Mouse (Mus musculus) forebrain, embryonic 15.5 days (tissue): ENCODE measurements around the gene Fbrsl1. TPM values are rescaled to one million over a fixed set of nuclear protein-coding genes. Genes with fewer than 3 reads are reported as not detected.
A peak's percentile ranks its signal among the peaks of the same experiment; 100 is the strongest.

Source experiments
- ATAC-seq: fragments of 200-750 bp; cut with Nextera tagmentation; replicated peaks from 2 replicates; pipeline ENCODE4 v1.8.0; 2017; ENCODE audit warnings: mild to moderate bottlenecking, moderate TSS enrichment, moderate library complexity
- H3K27ac ChIP-seq: fragments of 300-500 bp; sonication (generic); replicated peaks from 2 replicates; pipeline ENCODE4 v1.5.1; 2015; ENCODE audit warnings: mild to moderate bottlenecking, inconsistent platforms
- H3K27me3 ChIP-seq: fragments of 300-500 bp; sonication (generic); 2 replicates; pipeline ENCODE4 v1.6.1; 2015; ENCODE audit warnings: inconsistent platforms
- H3K36me3 ChIP-seq: fragments of 300-500 bp; sonication (generic); 2 replicates; pipeline ENCODE4 v1.6.1; 2015; ENCODE audit warnings: mild to moderate bottlenecking, inconsistent platforms
- H3K4me1 ChIP-seq: fragments of 300-500 bp; sonication (generic); 2 replicates; pipeline ENCODE4 v1.6.1; 2015; ENCODE audit warnings: inconsistent platforms
- H3K4me2 ChIP-seq: fragments of 300-500 bp; sonication (generic); replicated peaks from 2 replicates; pipeline ENCODE4 v1.6.1; 2015; ENCODE audit warnings: mild to moderate bottlenecking, inconsistent platforms
- H3K4me3 ChIP-seq: fragments of 300-500 bp; sonication (generic); 2 replicates; pipeline ENCODE4 v1.5.1; 2015; ENCODE audit warnings: mild to moderate bottlenecking, inconsistent platforms
- H3K9ac ChIP-seq: fragments of 300-500 bp; sonication (generic); replicated peaks from 2 replicates; pipeline ENCODE4 v1.6.1; 2015; ENCODE audit warnings: mild to moderate bottlenecking, inconsistent platforms
- H3K9me3 ChIP-seq: fragments of 300-500 bp; sonication (generic); 2 replicates; pipeline ENCODE4 v1.6.1; 2016; ENCODE audit warnings: inconsistent platforms
- WGBS: fragments of 180-500 bp; shearing (Covaris S2); methylation state at CpG from one replicate; pipeline ENCODE4 v1.1.7; 2015; ENCODE audit warnings: mixed read lengths; 5-methylcytosine and 5-hydroxymethylcytosine counted together
- polyA plus RNA-seq: library from polyadenylated mRNA; unstranded; fragments of >200 nt; fragmentation: Nextera tagmentation; extraction: Ambion mirVana; gene quantifications from 2 replicates; pipeline ENCODE4 v1.2.1, GENCODE M21; 2015

Gene Fbrsl1
- 26.4 and 30.8 TPM in 2 replicates for polyA plus RNA-seq

GRCm38 (mm10) chr5:110448436-110449134 lies at the start of gene Fbrsl1:
Gene Fbrsl1, minus strand, starts transcription at chr5:110448503.
- Histone ChIP-seq H3K27ac (peak within 1 kb of the TSS; percentile 62), H3K4me2 (peak within 1 kb of the TSS; percentile 92), H3K9ac (peak within 1 kb of the TSS; percentile 79), H3K4me1 (peaks cover 29% of the 10 kb centered on the region), H3K9me3 (no peaks in the 10 kb centered on the region), H3K36me3 (no peaks in the 10 kb centered on the region), H3K4me3 (peak within 1 kb of the TSS; percentile 84), H3K27me3 (no peaks in the 10 kb centered on the region)
- 1% methylated on average over 42 of the region's 46 CpGs for WGBS
- peak; percentile 94 for ATAC-seq

DNA sequence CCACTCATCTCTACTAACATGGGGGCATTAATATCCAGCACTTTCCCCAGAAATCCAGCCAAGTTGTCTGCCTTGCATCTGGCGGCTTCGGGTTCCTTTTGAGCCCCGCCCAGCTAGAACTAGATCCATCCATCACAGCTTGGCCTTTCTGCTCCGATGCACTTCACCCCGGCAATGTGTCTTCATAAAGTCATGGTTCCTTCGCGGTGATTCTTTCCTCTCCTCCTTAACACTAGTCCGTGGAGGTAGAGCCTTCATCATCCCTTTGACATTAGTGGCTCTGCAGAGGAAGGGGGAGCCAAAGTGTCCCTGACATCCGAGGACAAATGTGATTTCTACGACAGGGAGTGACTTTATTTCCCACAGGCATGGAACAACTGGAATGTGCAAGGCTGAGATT lies 49.8 kb upstream of the Fbrsl1 start:
- Histone ChIP-seq H3K4me1 (no peaks in the 10 kb centered on the region), H3K4me2 (no peak overlapping the region), H3K4me3 (no peak overlapping the region), H3K27ac (no peak overlapping the region), H3K9ac (no peak overlapping the region), H3K36me3 (no peaks in the 10 kb centered on the region), H3K9me3 (no peaks in the 10 kb centered on the region), H3K27me3 (no peaks in the 10 kb centered on the region)
- 84% methylated on average over 10 of the region's 10 CpGs for WGBS
- no peak for ATAC-seq

DNA sequence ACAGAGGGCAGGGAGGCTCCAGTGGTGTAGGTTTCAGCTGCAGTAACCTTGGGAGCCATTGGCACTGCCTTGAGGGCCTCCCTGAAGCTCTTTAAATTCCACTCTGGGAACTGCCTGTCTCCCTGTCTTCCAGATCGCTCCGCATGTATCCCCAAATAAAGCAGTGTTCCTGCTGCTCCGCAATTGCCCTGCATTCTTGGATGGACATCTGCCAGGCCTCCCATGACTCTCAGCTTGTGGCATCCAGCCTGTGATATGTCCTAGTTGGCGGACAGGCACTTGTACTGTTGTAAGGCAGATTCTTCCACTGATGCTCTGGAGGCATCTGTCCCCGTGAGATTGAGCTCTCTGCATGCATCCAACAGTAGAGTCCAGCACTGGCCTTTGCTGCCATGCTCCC lies 49.3 kb upstream of the Fbrsl1 start:
- Histone ChIP-seq H3K9ac (no peak overlapping the region), H3K4me1 (no peaks in the 10 kb centered on the region), H3K27me3 (no peaks in the 10 kb centered on the region), H3K9me3 (no peaks in the 10 kb centered on the region), H3K4me2 (no peak overlapping the region), H3K27ac (no peak overlapping the region), H3K36me3 (no peaks in the 10 kb centered on the region), H3K4me3 (no peak overlapping the region)
- WGBS, result 73% methylated on average over 5 of the region's 5 CpGs
- no peak for ATAC-seq

DNA sequence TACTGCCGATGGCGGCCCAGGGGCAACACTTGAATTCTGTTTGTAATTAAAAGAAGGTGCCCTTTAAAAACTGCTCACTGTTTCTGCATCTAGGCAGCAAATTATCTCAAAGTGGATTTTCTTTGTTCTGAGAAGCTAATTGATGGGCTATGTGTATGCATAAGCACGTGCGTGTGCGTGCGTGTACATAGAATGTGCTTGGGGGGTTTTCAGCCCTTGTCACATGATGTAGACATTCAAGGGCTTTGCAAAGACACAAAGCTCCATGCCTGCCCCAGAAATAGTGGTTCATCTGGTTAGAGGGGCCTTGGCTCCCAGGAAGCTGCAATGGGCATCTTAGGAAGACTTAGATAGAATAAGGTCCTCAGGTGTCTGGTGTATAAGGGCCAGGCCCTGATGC lies 46.7 kb upstream of the Fbrsl1 start:
- no peaks in the 10 kb centered on the region for H3K9me3 ChIP-seq
- ATAC-seq, result no peak
- no peaks in the 10 kb centered on the region for H3K4me1 ChIP-seq
- no peak overlapping the region for H3K4me2 ChIP-seq
- WGBS, result 83% methylated on average over 6 of the region's 6 CpGs
- no peak overlapping the region for H3K27ac ChIP-seq
- no peak overlapping the region for H3K9ac ChIP-seq
- no peak overlapping the region for H3K4me3 ChIP-seq
- no peaks in the 10 kb centered on the region for H3K36me3 ChIP-seq
- H3K27me3 ChIP-seq, result no peaks in the 10 kb centered on the region

DNA sequence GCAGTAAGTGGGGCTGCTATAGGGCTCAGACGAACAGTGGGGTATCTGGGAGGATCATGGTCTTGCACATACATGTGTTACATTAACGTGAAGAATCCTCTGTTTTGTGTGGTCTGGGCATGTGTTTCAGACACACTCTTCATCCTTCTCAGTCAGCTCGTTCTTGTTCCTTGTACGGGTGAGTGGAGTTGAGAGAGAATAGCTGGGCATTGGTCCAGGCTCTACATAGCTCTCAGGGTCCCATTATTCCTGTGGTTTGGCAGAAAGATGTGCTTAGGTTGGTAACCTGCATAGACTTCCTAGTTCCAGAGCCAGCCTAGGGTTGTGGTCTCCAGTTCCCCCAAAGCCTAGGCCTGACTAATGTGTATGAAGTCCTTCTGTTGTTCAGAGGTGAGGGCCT lies 46.1 kb upstream of the Fbrsl1 start:
- ATAC-seq, result peak; percentile 31; the same call in 1 of the 2 replicates
- H3K27ac ChIP-seq, result no peak overlapping the region

GRCm38 (mm10) chr5:110493785-110494184 lies 45.5 kb upstream of the Fbrsl1 start:
- peak; percentile 83 for ATAC-seq
- no peak overlapping the region for H3K27ac ChIP-seq
- H3K4me3 ChIP-seq, result no peak overlapping the region
- no peaks in the 10 kb centered on the region; the same call in 1 of the 2 replicates for H3K27me3 ChIP-seq
- 0 out of 2 replicates have a peak overlapping the region, but pooled peaks have one; percentile 18 for H3K9ac ChIP-seq
- WGBS, result 7% methylated on average over 4 of the region's 4 CpGs
- H3K4me1 ChIP-seq, result no peaks in the 10 kb centered on the region
- H3K9me3 ChIP-seq, result no peaks in the 10 kb centered on the region
- no peak overlapping the region for H3K4me2 ChIP-seq
- no peaks in the 10 kb centered on the region for H3K36me3 ChIP-seq

More for the DNA sequence above, 46.1 kb upstream of the Fbrsl1 start:
- 0 out of 2 replicates have a peak overlapping the region, but pooled peaks have one; percentile 18 for H3K9ac ChIP-seq
- H3K4me2 ChIP-seq, result no peak overlapping the region
- 29% methylated on average over 4 of the region's 4 CpGs for WGBS
- H3K4me3 ChIP-seq, result no peak overlapping the region
- H3K27me3 ChIP-seq, result no peaks in the 10 kb centered on the region
- H3K36me3 ChIP-seq, result no peaks in the 10 kb centered on the region
- no peaks in the 10 kb centered on the region for H3K9me3 ChIP-seq
- no peaks in the 10 kb centered on the region for H3K4me1 ChIP-seq

DNA sequence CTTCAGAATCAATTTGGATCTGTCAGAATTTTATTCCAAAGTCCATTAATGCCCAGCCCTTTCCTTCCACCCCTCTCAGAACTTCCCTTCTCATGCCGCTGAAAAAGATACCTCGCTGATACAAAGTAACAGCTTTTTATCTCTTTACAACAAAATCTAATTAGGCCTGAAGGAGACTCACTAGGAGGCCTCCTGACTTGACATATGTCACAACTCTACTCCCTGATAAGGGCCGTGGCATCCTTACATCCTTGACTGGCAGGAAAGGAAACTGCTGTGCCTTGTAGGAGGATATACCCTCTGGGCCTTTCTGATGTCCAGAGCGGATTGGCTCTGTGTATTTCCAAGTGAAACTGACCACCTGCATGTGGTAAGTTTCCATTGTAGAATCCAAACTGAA lies 41.3 kb upstream of the Fbrsl1 start:
- no peak overlapping the region for H3K27ac ChIP-seq
- H3K36me3 ChIP-seq, result no peaks in the 10 kb centered on the region
- 55% methylated on average over 4 of the region's 4 CpGs for WGBS

DNA sequence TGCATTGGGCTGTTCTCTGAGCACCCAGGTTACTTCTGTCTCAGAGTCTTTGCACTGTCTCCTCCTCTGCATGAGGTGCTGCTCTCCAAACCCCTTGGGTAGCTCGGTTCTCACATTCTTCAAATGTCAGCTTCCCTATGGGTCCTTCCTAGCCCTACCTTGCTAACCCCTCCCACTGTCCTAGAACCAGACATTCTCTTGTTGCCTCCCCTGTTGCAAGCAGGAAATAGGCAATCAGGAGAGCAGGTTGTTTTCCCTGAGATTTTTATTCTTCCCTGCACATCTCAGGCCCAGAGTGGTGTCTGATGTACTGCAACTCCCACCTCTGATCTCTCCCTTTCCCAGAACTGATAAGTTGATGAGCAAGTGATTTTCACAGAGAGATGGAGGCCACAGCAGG lies 39.6 kb upstream of the Fbrsl1 start:
- no peaks in the 10 kb centered on the region for H3K9me3 ChIP-seq
- 63% methylated on average over 1 of the region's 1 CpGs for WGBS
- no peak for ATAC-seq

More for the DNA sequence above, 41.3 kb upstream of the Fbrsl1 start:
- Histone ChIP-seq H3K4me2 (no peak overlapping the region), H3K9me3 (no peaks in the 10 kb centered on the region), H3K4me1 (peaks cover 11% of the 10 kb centered on the region), H3K27me3 (peaks cover 4% of the 10 kb centered on the region; the same call in 1 of the 2 replicates), H3K9ac (no peak overlapping the region), H3K4me3 (no peak overlapping the region)
- no peak for ATAC-seq

DNA sequence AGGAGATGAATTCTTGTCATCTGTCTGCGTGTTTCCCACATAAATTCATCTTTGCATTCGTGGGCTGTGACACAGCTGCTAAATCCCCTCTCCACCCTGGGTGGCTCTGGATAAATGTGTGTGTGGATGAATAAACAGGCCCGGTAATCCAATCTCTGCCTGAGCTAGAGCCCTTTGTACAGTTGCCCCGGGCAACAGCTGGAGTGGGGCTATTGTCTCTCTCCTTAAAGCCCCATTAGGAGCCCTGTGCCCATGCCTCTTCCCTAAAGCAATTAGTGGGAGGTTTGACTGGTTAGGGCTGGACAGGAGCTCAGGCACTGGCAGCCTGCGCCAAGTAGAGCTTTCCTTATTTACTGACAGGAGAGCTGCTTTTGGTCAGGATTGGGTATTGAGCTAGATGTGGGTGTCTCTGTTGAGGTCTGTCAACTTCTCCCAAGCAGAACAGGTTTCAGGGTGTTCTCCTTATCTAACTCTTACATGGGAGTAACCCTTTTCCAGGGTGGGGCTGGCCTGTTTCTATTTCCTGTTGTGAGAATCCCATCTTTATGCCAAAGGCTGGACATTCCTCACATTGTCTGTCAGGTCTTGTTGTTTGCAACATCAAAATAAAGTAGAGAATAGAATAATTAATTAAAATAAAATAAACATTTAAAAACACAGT lies 38.5 kb upstream of the Fbrsl1 start:
- Histone ChIP-seq H3K4me1 (peaks cover 11% of the 10 kb centered on the region), H3K27ac (peak overlapping the region; percentile 47), H3K9ac (no peak overlapping the region), H3K4me3 (no peak overlapping the region), H3K4me2 (no peak overlapping the region), H3K36me3 (no peaks in the 10 kb centered on the region), H3K9me3 (no peaks in the 10 kb centered on the region), H3K27me3 (peaks cover 4% of the 10 kb centered on the region; the same call in 1 of the 2 replicates)
- peak; percentile 88 for ATAC-seq
- 3% methylated on average over 5 of the region's 5 CpGs for WGBS

More for the DNA sequence above, 39.6 kb upstream of the Fbrsl1 start:
- H3K27ac ChIP-seq, result no peak overlapping the region
- H3K9ac ChIP-seq, result no peak overlapping the region
- H3K36me3 ChIP-seq, result no peaks in the 10 kb centered on the region
- no peak overlapping the region for H3K4me2 ChIP-seq
- no peak overlapping the region for H3K4me3 ChIP-seq
- peaks cover 4% of the 10 kb centered on the region; the same call in 1 of the 2 replicates for H3K27me3 ChIP-seq
- peaks cover 11% of the 10 kb centered on the region for H3K4me1 ChIP-seq

DNA sequence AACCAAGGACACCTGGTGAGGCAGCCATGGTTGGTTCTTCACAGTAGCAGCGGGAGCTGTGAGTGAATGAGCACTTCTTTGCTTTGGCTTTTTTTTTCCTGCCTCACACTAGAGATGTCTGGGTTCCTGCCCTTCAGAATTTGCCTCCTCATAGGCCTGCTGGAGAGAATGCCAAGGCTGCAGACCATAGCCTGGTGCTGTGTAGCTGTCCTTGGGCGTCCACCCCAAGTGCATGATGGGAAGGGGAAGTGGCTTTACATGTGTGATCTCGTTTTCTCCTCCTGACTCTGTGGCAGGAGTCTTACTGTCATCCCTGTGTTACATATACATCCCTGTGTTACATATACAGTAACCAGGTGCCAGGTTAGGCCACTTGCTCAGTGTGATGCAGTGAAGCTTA lies 36.4 kb upstream of the Fbrsl1 start:
- no peak overlapping the region for H3K4me2 ChIP-seq
- peaks cover 4% of the 10 kb centered on the region; the same call in 1 of the 2 replicates for H3K27me3 ChIP-seq
- no peak overlapping the region for H3K4me3 ChIP-seq
- H3K36me3 ChIP-seq, result no peaks in the 10 kb centered on the region
- H3K27ac ChIP-seq, result no peak overlapping the region
- ATAC-seq, result no peak
- H3K9me3 ChIP-seq, result no peaks in the 10 kb centered on the region
- 77% methylated on average over 3 of the region's 3 CpGs for WGBS
- H3K4me1 ChIP-seq, result peaks cover 11% of the 10 kb centered on the region
- no peak overlapping the region for H3K9ac ChIP-seq

DNA sequence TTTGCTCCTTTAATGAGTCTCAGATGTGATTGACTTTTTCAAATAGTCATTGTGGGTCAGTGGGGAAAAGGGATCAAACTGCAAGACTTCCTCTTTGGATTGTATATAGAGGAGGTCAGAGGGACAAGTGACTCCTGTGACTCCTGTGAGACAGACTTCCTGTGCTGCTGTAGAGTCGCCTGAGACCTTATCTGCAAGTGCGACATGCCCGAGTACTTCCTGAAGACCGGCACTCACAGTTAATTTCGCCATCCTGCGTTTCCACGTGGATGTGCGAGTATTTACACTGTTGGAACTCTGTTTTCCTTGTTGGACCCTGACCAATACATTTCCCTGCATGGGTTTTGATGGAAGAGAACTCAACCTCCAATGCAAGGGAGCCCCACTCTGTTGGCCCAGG lies 30.9 kb upstream of the Fbrsl1 start:
- no peak overlapping the region for H3K4me2 ChIP-seq
- no peaks in the 10 kb centered on the region for H3K36me3 ChIP-seq
- no peak overlapping the region for H3K9ac ChIP-seq
- no peaks in the 10 kb centered on the region for H3K4me1 ChIP-seq
- H3K27ac ChIP-seq, result no peak overlapping the region
- WGBS, result 94% methylated on average over 8 of the region's 8 CpGs
- no peaks in the 10 kb centered on the region for H3K27me3 ChIP-seq
- no peaks in the 10 kb centered on the region for H3K9me3 ChIP-seq
- no peak overlapping the region for H3K4me3 ChIP-seq
- no peak for ATAC-seq

- ATAC-seq, result no peak
- 60% methylated on average over 11 of the region's 11 CpGs for WGBS
Measured at GRCm38 (mm10) chr5:110474156-110474555, 25.9 kb upstream of the Fbrsl1 start.

More at GRCm38 (mm10) chr5:110474156-110474555, 25.9 kb upstream of the Fbrsl1 start:
- Histone ChIP-seq H3K4me1 (0 out of 2 replicates have a peak, but pooled peaks cover 7% of the 10 kb centered on the region), H3K36me3 (no peaks in the 10 kb centered on the region), H3K4me2 (no peak overlapping the region), H3K27ac (no peak overlapping the region), H3K9me3 (no peaks in the 10 kb centered on the region), H3K9ac (no peak overlapping the region), H3K27me3 (no peaks in the 10 kb centered on the region), H3K4me3 (no peak overlapping the region)
